Mouse (Mus musculus) kidney, adult 11 months (tissue): ENCODE results near the gene Cfap45.
A peak's percentile ranks its signal among the peaks of the same experiment; 100 is the strongest.

Experiments
- DNase-seq: peaks from one replicate; pipeline ENCODE4 v3.0.0; 2022

Cfap45 gene

DNA sequence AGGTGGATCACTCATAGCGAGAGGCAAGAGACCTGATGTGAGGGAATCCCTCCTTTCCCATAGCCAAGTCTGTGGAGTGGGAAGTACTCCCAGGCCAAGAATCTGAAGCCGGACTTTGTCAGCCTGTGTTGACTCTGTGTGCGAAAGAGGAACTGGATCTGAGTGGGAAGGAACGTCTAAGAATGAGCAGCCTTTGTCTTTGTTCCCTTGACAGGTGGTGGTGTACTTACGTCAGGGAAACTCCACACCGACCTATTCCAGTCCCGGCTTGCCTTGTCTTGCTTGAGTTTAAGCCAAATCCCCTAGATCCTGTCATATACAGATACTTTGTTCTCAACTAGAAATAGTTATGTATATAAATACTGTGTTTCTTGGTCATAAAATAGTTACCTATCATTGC is 1.9 kb downstream of the Cfap45 start:
- DNase-seq = no peak

DNA sequence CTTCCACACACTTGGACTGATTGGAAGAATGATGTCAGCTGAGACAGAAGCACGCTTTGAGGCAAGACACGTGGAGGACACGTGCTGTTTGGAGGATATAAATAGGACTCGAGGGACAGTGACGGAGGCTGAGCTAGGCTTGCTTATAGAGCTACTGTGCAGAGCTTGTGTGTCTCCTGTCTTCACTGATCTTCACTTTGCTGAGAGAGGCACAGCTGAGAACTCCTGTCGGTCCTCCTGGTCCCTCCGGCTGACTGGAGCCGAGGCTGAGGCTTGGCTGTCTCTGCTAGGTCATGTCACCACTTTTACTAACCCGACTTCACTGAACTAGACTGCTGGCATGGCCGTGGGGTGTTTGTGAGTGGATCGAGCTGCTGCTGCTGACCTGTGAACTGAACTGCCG is 3.1 kb downstream of the Cfap45 start:
- no peak for DNase-seq

DNA sequence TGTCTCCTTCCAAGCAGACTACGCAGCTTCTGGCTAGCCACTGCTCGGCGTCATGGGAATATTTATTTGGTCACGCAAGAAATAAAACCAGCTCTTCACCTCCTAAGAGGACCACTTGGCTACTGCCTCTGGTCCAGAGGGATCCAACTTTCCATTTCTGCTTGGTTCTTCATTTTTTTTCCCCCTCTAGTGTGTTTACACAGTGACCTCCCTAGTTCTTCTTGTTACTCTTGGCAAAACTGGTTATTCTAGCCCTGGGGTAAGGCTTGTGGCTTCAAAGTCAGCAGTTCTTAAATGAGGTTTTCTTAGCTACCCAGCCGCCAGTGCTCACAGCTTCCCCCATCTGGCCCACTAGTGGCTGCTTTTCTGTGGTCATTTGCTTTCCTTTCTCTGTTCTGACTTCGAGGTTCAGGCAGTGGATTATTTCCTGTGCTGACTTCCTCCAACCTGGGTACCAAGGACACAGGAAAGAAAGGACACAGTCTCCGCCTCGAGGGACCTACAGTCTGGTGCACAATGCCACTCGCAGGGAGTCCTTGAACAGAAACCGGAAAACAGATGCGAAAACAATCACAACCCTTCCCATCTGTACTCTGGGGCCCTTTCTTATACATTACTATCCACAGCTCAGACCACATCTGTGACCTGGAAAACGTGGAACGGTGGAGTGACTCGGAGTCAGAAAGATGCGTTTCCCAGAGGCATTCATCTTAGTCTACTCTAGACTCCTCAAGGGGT is 4.6 kb downstream of the Cfap45 start:
- DNase-seq = peak; percentile 55

DNA sequence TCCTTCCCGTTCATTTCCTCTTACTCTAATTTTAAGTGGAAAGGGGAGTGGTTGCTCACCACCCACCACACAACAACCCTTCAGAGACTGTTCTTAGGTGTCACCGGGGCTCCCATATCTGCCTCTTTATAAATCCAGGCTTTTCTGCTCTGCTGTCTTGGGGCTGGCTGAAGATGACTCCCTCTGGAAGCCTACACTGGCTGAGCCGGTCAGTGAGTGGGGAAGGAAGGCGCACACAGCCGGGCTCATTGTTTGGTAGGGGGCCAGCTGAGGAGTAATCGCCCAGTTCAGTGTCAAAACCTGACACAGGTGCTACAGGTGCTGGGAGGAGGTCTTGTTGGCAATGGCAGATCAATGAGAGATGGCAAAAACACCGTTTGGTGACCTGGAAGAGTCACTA is 5.4 kb downstream of the Cfap45 start:
- no peak for DNase-seq

DNA sequence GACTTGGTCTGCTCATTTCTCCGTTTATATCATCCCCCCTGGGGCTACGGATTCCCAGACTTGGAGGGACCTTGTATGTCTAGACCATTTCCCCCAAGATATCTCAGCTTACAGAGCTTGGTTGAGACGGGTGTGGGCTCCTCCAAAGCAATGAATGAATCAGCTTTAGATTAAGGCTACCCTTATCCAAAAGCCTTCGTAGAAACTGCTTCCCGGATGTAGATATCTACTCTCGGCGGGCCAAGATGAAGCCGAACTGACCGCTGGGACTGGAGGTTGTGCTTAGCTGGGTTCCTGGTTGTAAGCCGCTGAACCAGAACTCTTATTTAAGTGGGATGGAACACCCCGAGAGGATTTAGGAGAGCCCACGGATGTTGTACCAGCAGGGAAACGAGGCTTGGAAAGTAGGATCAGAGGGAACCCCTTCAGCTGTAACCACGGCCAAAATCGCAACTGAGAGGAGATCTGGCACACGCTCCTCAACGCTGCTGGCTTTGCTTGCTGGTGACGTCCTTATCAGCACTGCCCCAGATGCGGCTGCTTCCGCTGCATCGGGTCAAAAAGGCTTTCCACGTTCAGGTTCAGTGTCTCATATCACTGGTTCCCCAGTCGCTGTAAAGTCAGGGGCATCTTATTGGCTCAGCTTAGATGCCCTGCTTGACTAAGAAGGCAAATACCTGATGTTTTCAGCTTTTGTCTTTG is 5.9 kb downstream of the Cfap45 start:
- peak; percentile 41 for DNase-seq

DNA sequence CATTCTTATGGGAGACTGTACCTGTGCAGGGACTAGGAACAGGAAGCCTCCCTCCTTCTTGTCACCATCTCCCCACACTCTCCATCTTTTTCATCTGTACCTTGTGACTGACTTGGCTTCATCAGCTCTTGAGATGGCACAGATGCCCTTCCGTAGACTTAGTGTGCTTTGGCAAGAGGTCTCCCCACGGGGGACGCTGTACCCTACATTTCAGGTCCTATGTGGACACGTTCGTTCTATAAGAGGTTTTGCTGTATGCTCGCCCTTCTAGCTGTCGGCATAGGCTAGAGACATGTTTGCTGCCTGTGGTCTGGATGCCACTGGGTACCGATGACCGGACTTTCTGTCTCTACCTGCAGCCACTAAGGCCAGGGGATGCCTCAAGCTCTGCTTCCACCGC is 6.8 kb downstream of the Cfap45 start:
- DNase-seq = no peak

DNA sequence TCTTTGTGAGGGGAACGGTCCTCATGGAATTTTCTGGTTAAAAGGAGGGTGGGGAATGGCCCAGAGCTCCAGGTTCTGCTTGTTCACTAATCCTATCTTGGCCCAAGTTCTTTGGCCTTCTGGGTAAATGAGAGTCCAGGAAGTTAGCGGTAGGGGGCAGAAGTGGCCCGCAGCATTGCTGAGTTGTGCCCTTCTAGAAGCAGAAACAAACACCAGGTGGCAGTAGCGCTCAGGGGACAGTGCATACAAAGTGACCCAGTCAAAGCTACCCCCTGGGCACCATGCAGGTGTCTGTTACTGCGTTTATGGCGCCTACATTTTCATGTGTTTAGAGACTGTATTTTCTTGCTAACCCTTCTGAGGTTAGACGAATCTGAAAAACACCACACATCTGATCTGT is 8.1 kb downstream of the Cfap45 start:
- peak; percentile 85 for DNase-seq

DNA sequence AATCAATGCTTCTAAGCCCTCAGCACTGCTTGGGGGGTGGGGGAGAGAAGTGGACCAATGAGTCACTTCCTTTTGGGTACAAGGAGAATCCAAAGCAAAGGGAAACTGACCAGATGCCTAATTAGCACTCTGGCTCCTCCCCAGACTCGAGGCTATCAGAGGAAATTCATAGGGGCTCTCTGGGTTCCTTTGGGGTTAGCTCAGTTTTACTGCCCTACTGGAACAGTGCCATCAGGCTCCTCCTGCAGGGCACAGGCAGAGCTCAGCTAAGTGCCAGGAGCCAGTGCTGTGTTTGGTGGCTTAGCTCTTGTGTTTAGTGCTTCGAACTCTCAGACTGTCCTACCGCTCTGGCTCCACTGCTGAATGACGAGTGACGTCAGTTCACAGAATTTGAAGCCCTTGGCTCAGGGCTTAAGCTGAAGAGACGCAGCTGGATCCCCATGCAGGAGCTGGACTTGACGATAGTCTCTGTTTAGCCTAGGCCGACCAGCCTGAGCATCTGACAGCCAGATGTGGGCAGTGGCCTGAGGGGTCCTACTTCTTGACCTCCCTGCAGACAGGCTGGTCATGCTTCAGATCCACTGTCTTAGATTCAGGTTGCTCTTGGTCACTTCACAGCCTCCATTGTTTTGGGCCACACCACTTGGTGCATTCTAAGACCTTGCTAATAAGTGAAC is 10.1 kb downstream of the Cfap45 start:
- DNase-seq = no peak

DNA sequence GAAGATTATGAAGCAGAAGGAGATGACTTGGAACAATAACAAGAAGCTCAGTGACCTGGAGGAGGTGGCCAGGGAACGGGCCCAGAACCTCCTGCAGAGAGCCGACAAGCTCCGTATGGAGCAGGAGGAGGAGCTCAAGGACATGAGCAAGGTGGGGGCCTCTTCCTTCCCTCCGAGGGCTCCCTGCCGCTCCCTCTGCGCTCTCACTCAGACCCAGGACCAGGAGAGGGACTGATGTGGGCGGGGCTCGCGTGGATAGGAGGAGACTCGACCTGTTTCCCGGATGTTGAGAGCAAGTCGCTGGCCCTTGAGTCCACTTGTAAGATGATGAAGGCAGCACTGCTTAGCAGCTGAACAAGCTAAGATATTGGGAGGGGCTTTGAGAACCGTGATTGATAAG is 11.9 kb downstream of the Cfap45 start:
- no peak for DNase-seq

DNA sequence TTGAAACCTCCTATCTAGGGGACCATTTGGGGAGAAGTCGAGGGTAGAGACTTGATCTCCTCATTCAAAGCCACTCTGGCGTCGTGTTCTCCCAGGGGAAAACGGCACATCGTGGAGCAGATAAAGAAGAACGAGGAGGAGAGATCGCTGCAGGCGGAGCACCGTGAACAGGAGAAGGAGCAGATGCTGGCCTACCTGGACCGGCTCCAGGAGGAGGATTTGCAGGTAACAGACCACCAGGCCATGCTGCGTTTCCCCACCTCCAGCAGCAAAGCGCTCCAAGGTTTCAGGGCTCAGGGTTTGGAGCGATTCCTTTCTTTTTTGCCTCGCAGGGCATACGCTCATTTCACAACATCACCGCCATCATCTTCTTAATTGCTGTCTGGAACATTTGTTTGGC is 14.5 kb downstream of the Cfap45 start:
- no peak for DNase-seq

DNA sequence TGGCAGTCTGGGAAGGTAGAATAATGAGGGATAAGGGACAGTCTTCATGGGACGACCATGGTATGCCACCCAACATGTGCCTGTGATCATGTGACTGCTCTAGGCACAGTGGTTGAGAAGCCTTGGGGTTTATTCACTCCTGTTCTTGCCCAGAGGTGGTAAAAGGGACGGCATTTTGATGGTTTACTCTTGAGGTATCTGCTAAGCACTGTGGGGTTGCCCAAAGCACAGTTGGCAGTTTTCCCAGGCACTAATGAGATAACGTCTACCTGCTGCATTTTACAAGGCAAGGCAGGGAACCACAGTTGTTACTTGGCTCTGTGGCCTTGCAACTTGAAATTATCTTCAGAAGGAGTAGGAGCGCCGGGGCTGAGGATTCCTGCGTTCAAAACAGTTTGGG is 19.2 kb downstream of the Cfap45 start:
- no peak for DNase-seq

DNA sequence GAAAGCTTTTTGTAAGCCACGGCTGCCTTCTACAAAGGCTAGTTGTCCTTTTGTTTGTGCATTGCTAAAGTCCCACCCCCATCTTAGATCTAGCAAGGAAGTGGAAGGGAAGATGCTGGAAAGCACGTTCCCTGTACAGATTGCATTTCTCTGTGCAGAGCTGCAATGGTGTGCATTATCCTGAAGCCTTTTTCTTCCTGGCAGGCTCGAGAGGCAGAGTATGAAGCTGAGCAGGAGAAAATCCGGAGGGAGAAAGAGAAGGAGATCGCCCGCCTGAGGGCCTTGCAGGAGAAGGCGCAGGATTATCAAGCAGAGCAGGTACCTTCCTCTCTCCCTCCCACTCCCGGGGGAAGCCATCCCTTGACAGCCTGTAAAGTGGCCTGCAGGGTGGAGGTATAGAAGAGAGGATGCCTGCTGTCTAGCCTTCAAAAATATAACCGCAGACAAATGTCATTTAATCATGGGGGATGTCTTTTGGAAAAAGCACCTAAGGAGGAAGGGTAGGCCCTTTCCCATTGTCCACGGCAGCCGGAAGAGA is 19.8 kb downstream of the Cfap45 start:
- DNase-seq = no peak

DNA sequence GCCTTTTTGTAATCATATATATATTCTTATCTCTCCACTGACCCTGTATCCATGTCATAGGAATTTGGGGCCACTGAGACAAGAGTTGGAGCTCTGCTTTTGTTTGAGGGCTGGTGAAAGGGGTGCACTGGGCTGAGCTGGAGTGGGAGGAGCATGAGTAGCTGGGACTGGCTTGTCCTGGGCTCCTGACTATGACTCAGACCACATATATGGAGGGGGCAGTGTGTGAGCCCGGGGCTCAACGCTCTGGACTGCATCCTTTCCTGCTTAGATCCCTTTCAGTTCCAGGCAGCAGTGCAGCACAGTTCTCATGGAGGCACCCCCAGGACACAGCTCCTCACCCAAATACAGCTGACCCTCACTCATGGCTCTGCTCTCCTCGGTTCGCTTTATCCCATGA is 25.5 kb downstream of the Cfap45 start:
- no peak for DNase-seq

DNA sequence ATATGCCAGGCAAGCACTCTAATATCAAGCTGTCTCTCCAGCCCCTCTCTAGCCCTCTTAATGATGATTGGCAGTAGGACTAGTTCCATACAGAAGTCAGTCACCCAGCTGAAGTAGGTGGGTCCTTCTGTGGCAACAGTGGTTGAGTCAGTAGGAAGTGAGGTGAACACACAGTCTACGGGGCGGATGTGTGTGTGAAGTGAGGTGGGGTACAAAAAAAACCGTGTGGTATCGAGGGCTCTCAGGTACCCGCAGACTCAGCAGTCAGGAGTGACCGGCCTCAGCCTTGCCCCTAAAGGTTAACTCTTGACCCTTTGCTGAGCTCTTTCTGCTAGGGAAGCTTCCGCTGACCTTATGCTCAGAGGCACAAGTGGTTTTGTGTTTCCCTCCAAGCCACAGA is 27.9 kb downstream of the Cfap45 start:
- DNase-seq = no peak

DNA sequence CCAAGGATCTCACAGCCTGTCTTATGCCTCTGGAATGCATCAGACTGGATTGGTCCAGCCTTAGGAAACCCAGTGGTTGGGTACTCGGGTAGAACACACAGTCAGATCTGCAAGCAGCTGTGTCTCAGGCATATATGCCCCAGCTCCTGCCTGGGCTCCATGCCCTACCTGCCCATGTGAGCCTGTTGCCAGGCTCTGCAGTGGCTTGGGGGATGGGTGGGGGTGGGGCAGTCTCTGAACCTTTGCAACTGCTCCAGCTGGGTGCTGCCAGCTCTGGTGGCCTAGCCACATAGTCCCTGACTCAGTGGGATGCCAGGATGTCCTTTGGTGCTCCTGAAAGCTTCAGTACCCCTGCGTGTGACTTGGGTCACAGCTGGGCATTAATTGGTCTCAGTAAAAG is 28.7 kb downstream of the Cfap45 start:
- DNase-seq = no peak

DNA sequence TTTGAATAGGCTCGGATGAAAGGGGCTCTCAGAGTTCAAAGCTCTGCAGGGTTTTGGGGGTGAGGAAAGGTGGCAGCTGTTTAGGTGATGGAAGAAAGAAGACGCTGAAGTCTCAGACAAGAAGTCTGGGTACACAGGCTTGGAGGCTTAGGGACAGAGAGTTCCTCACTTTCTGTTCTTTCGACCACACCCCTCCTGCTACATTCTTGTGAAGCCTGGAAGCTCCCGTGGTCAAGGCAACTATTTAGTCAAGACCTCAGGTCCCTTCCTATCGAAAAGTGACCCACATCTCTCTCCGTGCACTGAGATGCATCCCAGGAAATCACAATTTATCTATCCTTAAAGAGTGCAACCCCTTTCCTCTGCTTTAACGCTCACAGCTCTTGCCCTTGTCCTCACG is 29.1 kb downstream of the Cfap45 start:
- no peak for DNase-seq

DNA sequence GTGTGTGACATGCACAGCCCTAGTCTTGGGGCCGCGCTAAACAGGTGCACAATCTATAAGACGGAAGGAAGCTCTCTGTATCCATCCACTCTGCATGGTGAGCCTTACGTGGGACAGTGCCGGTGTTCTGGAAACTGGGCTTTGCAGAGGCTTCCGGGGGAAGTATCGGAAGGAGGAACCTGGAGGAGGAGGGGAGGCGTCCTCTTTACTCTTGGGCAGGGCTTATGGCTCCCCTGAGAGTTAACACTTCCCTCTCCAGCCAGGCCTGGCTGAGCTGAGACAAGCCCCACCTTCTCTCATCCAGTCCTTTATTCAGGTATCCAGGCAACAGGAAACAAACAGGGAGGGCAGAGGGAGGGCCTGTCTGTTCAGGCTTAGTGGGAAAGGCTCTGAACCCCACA is 29.9 kb downstream of the Cfap45 start:
- DNase-seq = peak; percentile 49

DNA sequence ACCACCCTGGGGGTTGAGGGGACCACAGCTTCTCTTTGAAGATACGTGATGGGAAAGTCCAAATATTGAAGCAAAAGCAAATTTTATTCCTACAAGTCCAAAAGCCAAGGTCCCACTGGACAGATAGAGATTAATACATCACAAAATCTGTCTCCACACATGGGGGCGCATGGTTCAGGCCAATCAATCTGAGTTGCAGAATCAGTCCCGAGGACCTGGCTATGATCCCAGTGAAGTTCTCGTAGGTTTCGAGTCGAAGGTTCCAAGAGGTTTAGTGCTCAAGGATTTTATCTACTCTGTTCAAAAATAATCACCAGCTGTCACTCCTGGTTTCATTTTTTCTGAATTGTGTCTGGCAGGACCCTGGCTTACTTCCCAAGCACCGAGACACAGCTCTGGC is 30.4 kb downstream of the Cfap45 start:
- no peak for DNase-seq

DNA sequence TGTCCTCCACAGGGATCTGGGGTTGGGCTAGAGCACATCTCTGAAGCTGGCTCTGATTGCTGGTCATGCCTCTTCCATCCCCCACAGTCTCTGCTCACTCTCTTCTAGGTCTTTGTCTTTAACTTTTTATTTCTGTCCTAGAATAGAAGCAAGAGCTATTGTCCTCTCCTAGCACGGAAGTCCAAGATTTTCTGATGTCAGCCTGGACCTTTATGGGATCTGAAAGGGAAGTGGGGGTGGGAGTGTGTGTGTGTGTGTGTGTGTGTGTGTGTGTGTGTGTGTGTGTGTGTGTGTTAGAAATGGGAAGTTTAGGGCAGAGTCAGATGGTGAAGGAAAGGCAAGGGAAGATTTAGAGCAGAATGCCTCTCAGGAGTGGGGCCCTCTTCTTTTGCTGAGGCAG is 32.0 kb downstream of the Cfap45 start:
- no peak for DNase-seq

DNA sequence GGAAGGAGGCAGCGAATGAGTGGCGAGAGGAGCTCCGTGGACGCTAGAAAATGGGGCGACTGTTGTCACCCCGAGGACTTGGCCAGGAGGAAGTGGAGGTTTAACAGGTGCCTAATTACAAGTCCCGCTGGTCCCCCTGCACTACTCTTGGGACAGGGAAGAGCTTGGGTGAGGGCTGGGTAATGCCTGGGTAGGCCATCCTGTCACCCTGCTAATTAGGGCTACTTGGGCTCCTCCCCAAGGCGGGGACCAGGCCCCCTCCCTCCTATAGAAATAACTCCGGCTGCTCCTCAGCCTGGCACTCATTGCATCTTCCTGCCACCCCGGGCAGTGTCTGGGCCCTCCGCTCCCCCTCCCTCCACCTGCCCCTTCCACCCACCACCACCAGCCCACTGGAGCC is 35.0 kb downstream of the Cfap45 start, which contains the start of gene Vsig8:
Gene Vsig8, plus strand, starts transcription at position 301 of the 400 bp plus-strand sequence.
- no peak for DNase-seq

DNA sequence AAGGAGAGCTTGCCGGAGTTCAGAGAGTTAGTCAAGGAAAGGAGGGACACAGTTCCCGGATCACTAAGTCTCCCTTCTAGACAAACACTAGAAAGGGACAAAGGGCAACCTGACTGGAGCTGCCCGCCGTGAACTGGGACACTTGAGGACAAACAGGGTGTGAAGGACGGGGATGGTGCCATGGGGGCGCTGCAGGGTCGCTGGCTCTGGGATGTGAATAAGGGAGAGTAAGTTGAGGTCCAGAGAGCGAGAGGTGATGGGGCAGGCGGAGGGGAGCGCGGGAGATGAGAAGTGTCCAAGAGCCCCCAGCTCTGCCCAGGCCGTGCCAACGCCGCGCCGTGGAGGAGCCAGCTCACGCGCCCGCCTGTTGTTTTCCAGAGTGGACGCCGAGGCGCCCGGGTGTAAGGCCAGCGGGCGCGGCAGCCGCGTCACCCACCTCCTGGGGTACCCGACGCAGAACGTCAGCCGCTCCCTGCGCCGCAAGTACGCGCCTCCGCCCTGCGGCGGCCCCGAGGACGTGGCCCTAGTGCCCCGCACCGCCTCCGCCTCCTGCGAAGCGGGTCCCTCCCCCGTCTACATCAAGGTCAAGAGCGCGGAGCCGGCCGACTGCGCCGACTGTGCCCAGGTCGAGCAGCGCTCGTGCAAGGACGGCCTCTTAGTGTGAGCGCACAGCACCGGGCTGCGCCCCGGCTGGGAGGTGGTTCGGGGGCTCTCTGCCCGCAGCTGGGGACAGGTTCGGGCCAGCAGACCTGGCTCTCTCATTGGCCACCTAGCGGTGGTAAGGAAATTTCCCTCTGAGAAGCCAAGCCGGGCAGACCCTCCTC is 42.3 kb downstream of the Cfap45 start:
- peak; percentile 80 for DNase-seq

DNA sequence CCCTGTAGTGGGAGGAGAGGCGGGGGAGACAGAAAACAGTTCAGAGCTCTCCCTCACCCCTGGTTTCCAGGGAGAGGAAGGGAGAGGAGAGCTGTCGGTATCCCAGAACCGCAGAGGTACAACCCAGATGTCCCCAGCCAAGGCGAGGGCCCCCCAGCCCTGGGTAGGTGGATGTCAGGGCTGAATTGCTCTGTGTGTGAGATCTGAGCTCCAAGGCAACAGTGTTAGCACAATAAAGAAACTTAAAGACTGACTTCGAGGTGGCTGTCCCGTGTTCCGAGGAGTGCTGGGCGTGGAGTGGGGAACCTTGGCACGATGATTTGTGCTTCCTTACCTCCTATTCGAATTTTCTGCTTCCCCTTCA is 42.8 kb downstream of the Cfap45 start:
- DNase-seq = no peak

DNA sequence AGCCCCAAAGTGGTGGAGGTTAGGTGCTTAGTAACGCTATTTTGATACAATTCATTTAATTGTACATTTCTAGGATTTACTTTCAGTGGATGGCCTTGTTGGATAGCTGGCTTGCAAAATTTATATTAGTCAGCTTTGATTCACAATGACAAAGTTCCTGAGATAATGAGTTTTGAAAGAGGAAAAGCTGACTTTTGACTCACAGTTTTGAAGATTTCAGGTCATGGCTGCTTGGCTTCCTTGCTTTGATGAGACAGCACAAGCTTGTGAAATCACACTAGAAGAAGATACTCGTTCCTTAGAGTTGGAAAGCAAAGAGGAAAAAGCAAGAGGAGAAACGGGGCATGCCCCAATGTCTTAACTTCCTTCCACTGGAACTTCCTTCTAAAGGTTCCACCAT is 45.5 kb downstream of the Cfap45 start:
- DNase-seq = no peak
